Mouse (Mus musculus) retina, postnatal 1 day (tissue): Measurements from ENCODE around the gene Tmem210.

Source experiments
- DNase-seq: peaks from one replicate; pipeline ENCODE4 v3.0.0-alpha.2; 2012

Tmem210 gene

GRCm38 (mm10) chr2:25297093-25297492, 9.1 kb downstream of the Tmem210 start:
- DNase-seq = no peak

GRCm38 (mm10) chr2:25298046-25298445, 10.1 kb downstream of the Tmem210 start:
- no peak for DNase-seq

GRCm38 (mm10) chr2:25303452-25303851, 15.5 kb downstream of the Tmem210 start:
- DNase-seq = no peak

- no peak for DNase-seq
These were observed 16.1 kb downstream of the Tmem210 start for GRCm38 (mm10) chr2:25303931-25304656.

GRCm38 (mm10) chr2:25304657-25305541, 17.0 kb downstream of the Tmem210 start:
- peak; percentile 82 for DNase-seq

- DNase-seq = no peak
These were observed 17.8 kb downstream of the Tmem210 start for GRCm38 (mm10) chr2:25305587-25306359.

- DNase-seq = no peak
These were observed 22.2 kb downstream of the Tmem210 start for GRCm38 (mm10) chr2:25310180-25310579.

- no peak for DNase-seq
These were observed 23.0 kb downstream of the Tmem210 start for GRCm38 (mm10) chr2:25310969-25311368.

- DNase-seq = no peak
These were observed 23.5 kb downstream of the Tmem210 start for GRCm38 (mm10) chr2:25311491-25311891.

GRCm38 (mm10) chr2:25318119-25318966, 30.4 kb downstream of the Tmem210 start:
- DNase-seq = peak; percentile 9

- peak; percentile 90 for DNase-seq
These were observed 31.2 kb downstream of the Tmem210 start, which contains the start of gene Grin1 for GRCm38 (mm10) chr2:25318971-25319773. Grin1 (minus strand) TSS chr2:25319187.

GRCm38 (mm10) chr2:25320084-25320483, 32.1 kb downstream of the Tmem210 start:
- no peak for DNase-seq

- DNase-seq = no peak
These were observed 38.1 kb downstream of the Tmem210 start for GRCm38 (mm10) chr2:25326036-25326435.

- DNase-seq = peak; percentile 75
These were observed 40.5 kb downstream of the Tmem210 start for GRCm38 (mm10) chr2:25328440-25328839.

- no peak for DNase-seq
These were observed 43.5 kb downstream of the Tmem210 start for GRCm38 (mm10) chr2:25331470-25331869.

- peak; percentile 99 for DNase-seq
These were observed 44.6 kb downstream of the Tmem210 start, which contains the start of gene Man1b1 for GRCm38 (mm10) chr2:25332286-25333160. Man1b1 (plus strand) TSS chr2:25332338.

GRCm38 (mm10) chr2:25333569-25333968, 45.6 kb downstream of the Tmem210 start:
- no peak for DNase-seq

GRCm38 (mm10) chr2:25338303-25338702, 50.4 kb downstream of the Tmem210 start:
- DNase-seq = no peak
